ENCODE assay signal across 10 mouse cellular contexts in genomic region chr2:91485256-91485655, GRCm38 (mm10).
"Had no signal": no experiment of that assay in that cellular context is flagged by ENCODE, and none has a peak within 500 bp of the region (broad histone marks: within the 10 kb centered on the region; RNA-seq: fewer than 3 reads in every experiment).

No protein-coding gene starts in this region.

- H3K36me3 ChIP-seq: liver, embryonic 13.5 days had no signal

- H3K4me2 ChIP-seq: limb, embryonic 15.5 days; liver, embryonic 13.5 days; midbrain, embryonic 13.5 days had no signal

- H3K9ac ChIP-seq: limb, embryonic 15.5 days; liver, embryonic 13.5 days; midbrain, embryonic 13.5 days had no signal

- H3K27me3 ChIP-seq: limb, embryonic 15.5 days; liver, embryonic 13.5 days; midbrain, embryonic 13.5 days had no signal

- ATAC-seq: hindbrain, embryonic 16.5 days; inflammation-experienced regulatory T-cells, adult 6 months; midbrain, embryonic 13.5 days had no signal

- H3K9me3 ChIP-seq: limb, embryonic 15.5 days; liver, embryonic 13.5 days; midbrain, embryonic 13.5 days had no signal

- DNase-seq: layer of hippocampus, postnatal 36 days; liver, embryonic 13.5 days; right cerebral cortex, postnatal 14 days; thymus, adult 18-20 months; thymus, postnatal 14 days had no signal

- H3K27ac ChIP-seq: kidney, postnatal 0 days; limb, embryonic 15.5 days; liver, embryonic 13.5 days; midbrain, embryonic 13.5 days had no signal

- H3K4me3 ChIP-seq: limb, embryonic 15.5 days; liver, embryonic 13.5 days; midbrain, embryonic 13.5 days had no signal

- H3K4me1 ChIP-seq: limb, embryonic 15.5 days; midbrain, embryonic 13.5 days had no signal
